Comparison of ENCODE assay signal across 9 mouse cellular contexts in the genomic region with DNA sequence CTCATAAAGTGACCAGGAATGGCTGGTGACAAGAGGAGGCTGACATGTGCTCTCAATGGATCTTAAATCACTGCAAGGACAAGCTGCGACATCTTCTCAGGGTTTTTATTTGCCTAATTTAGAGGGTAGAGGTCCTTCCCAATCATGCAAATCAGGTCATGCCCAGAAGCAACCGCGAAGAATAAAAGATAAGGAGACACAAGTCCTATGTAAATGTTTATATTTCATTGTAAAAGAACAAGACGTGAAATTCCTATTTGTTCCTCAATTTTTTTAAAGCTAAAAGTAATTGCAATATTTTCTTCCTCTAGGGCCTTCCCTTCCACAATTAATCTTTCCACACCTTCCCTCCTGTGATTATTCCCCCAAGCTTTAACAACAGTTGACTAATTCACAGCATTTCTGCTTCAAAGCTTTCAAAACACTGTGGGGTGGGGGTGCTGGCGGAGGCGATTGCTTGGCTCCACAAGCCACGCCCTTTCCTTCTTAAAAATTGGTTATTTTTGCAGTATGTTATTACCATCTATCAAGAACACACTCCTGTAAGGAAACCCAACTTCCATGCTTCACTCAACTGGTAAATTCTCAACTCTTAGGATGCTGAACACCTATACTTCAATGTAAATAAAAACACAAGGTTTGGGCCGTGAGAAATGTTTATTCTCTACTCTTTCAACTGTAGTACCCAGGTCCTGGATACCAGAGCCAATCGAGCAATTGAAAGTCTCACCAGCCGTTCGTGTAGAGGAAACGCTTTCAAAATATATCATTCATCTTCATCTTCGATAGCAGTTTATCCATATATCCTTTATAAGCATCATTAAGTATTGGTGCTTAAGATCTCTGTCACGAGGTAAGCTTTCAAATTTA. TPM values are rescaled to one million over a fixed set of nuclear protein-coding genes. Genes with fewer than 3 reads are reported as not detected.
DNase-seq lines count a peak whose midpoint lies in the region; ATAC-seq lines count a peak whose summit lies in the region.
"Had no signal": no experiment of that assay in that cellular context is flagged by ENCODE, and none has a peak within 500 bp of the region (broad histone marks: within the 10 kb centered on the region; RNA-seq: fewer than 3 reads in every experiment).

No protein-coding gene starts in this region.

- 33% methylated on average over 14 of the region's 14 CpGs for WGBS in forebrain, embryonic 10.5 days
- 11% methylated on average over 14 of the region's 14 CpGs for whole genome bisulfite sequencing in limb, embryonic 13.5 days

- peaks cover 8% of the 10 kb centered on the region for H3K36me3 ChIP-seq in forebrain, embryonic 10.5 days (replicated peaks)
- no peaks in the 10 kb centered on the region for H3K36me3 ChIP-seq in limb, embryonic 13.5 days

- peak overlapping the region; percentile 83 for H3K4me2 ChIP-seq in limb, embryonic 13.5 days (replicated peaks)

- H3K4me3 ChIP-seq in forebrain, embryonic 10.5 days, result peak overlapping the region; percentile 89
- peak overlapping the region; percentile 80 for H3K4me3 ChIP-seq in limb, embryonic 13.5 days

- peak overlapping the region; percentile 99 for H3K9ac ChIP-seq in limb, embryonic 13.5 days

- DNase-seq in adrenal gland, adult 2 months, result peak; percentile 45
- no peak for DNase-seq in adrenal gland, adult 18-20 months (ENCODE audit: low spot score in 2 of 2)
- DNase-seq in B cell, adult 2 months, result peak; percentile 66 to 73
- no peak for DNase-seq in forebrain, embryonic 10.5 days (ENCODE audit: extremely low spot score, low spot score)
- DNase-seq in naive thymus-derived CD4-positive, alpha-beta T cell, adult 2 months (ENCODE audit: low read depth), result peak; percentile 55
- DNase-seq in right cerebral cortex, adult 18-20 months, result no peak
- DNase-seq in gastrocnemius, adult 18-20 months (ENCODE audit: low spot score), result no peak

- no peak for ATAC-seq in limb, embryonic 13.5 days (ENCODE audit: low FRiP score, low read depth)

- peaks cover 36% of the 10 kb centered on the region for H3K4me1 ChIP-seq in forebrain, embryonic 10.5 days
- peaks cover 28% of the 10 kb centered on the region for H3K4me1 ChIP-seq in limb, embryonic 13.5 days

- no peaks in the 10 kb centered on the region for H3K27me3 ChIP-seq in forebrain, embryonic 10.5 days (ENCODE audit: poor library complexity, severe bottlenecking)
- no peaks in the 10 kb centered on the region for H3K27me3 ChIP-seq in limb, embryonic 13.5 days

- peak overlapping the region; percentile 100 for H3K27ac ChIP-seq in forebrain, embryonic 10.5 days
- H3K27ac ChIP-seq in limb, embryonic 13.5 days, result peak overlapping the region; percentile 98; the same call in 1 of the 2 replicates

- no peaks in the 10 kb centered on the region for H3K9me3 ChIP-seq in forebrain, embryonic 10.5 days
- 0 out of 2 replicates have a peak, but pooled peaks cover 6% of the 10 kb centered on the region for H3K9me3 ChIP-seq in limb, embryonic 13.5 days

RNA-seq across cellular contexts. Expression of a gene that starts 1.4 kb away (rescaled TPM):
- 100 to 1,000 TPM in 1 of 2 experiments, 10 to 100 TPM in 1; 65.1 to 134 TPM for total RNA-seq in adrenal gland, adult 2 months (2021)
- 60.3 and 70.1 TPM in 2 replicates for polyA plus RNA-seq in adrenal gland, adult 2 months (2012; rRNA removed)
- 10 to 100 TPM; 51.7 to 91.8 TPM for total RNA-seq in adrenal gland, adult 18-20 months (2021)
- polyA plus RNA-seq in forebrain, embryonic 10.5 days (2016; fragmentation: Nextera tagmentation; extraction: Ambion mirVana), result 8.9 and 12.0 TPM in 2 replicates
- 11.3 and 11.8 TPM in 2 replicates for polyA plus RNA-seq in limb, embryonic 13.5 days (2015; fragmentation: Nextera tagmentation; extraction: Ambion mirVana)
- 10 to 100 TPM; 15.2 to 15.6 TPM for total RNA-seq in gastrocnemius, adult 18-20 months (2021)

RNA-seq across cellular contexts. Expression of a gene that starts 30.4 kb away (rescaled TPM):
- total RNA-seq in adrenal gland, adult 2 months (2021), result 100 to 1,000 TPM in 1 of 2 experiments, 10 to 100 TPM in 1; 97.4 to 350 TPM
- 193 and 279 TPM in 2 replicates for polyA plus RNA-seq in adrenal gland, adult 2 months (2012; rRNA removed)
- 100 to 1,000 TPM in 1 of 2 experiments, 10 to 100 TPM in 1; 63.5 to 395 TPM for total RNA-seq in adrenal gland, adult 18-20 months (2021)
- 8.4 and 8.7 TPM in 2 replicates for polyA plus RNA-seq in forebrain, embryonic 10.5 days (2016; fragmentation: Nextera tagmentation; extraction: Ambion mirVana)
- polyA plus RNA-seq in limb, embryonic 13.5 days (2015; fragmentation: Nextera tagmentation; extraction: Ambion mirVana), result 29.0 and 29.8 TPM in 2 replicates
- total RNA-seq in gastrocnemius, adult 18-20 months (2021), result under 1 TPM in 1 of 2 experiments, not detected in 1; 0.31 TPM

RNA-seq across cellular contexts. Expression of a gene that starts 58.7 kb away (rescaled TPM):
- under 1 TPM in 1 of 2 experiments, not detected in 1; 0.52 TPM for total RNA-seq in adrenal gland, adult 2 months (2021)
- 0.04 and 0.09 TPM in 2 replicates for polyA plus RNA-seq in adrenal gland, adult 2 months (2012; rRNA removed)
- under 1 TPM in 1 of 2 experiments, not detected in 1; 0.13 TPM for total RNA-seq in adrenal gland, adult 18-20 months (2021)
- polyA plus RNA-seq in forebrain, embryonic 10.5 days (2016; fragmentation: Nextera tagmentation; extraction: Ambion mirVana), result not detected in 2 replicates
- polyA plus RNA-seq in limb, embryonic 13.5 days (2015; fragmentation: Nextera tagmentation; extraction: Ambion mirVana), result 0.38 and 0.53 TPM in 2 replicates
- total RNA-seq in gastrocnemius, adult 18-20 months (2021), result under 1 TPM in 1 of 2 experiments, not detected in 1; 0.05 TPM
- polyA plus RNA-seq: spleen, adult 2 months had no signal

Comparison
In these comparisons a context has a peak if more than half of its experiments do, and no peak if none do; other contexts are left out.
1. DNase-seq: peak in adrenal gland, adult 2 months (single experiment), B cell, adult 2 months (2 of 2) and naive thymus-derived CD4-positive, alpha-beta T cell, adult 2 months (single experiment); none in adrenal gland, adult 18-20 months (0 of 2), forebrain, embryonic 10.5 days (single experiment), right cerebral cortex, adult 18-20 months (single experiment) and gastrocnemius, adult 18-20 months (single experiment).
2. RNA of a gene that starts 30.4 kb away (total RNA-seq): 63.5 to 395 TPM in adrenal gland, adult 18-20 months and 97.4 to 350 TPM in adrenal gland, adult 2 months; 0.31 TPM in gastrocnemius, adult 18-20 months; every median in the first group is over 10 times any median in the second.